Mouse (Mus musculus): ENCODE results near the gene Ece1.

- no peak for TF ChIP-seq CTCF (IDR thresholded peaks at IDR 0.05; ENCODE audit: low read depth)
- no peak for TF ChIP-seq EP300 (IDR thresholded peaks at IDR 0.05; ENCODE audit: low read depth)
These were observed 45.9 kb downstream of the Ece1 start for GRCm38 (mm10) chr4:137907979-137908378.
